Mouse (Mus musculus) stomach, postnatal 0 days (tissue): ENCODE measurements around the gene Rbm34. TPM values are rescaled to one million over a fixed set of nuclear protein-coding genes. Genes with fewer than 3 reads are reported as not detected.

Experiments used
- ATAC-seq: fragments of 200-750 bp; cut with Nextera tagmentation; 2 replicates; pipeline ENCODE4 v1.8.0; 2017; ENCODE audit not compliant: low FRiP score, low TSS enrichment
- DNase-seq: peaks from one replicate; pipeline ENCODE4 v3.0.0-alpha.2; 2016; ENCODE audit warnings: low spot score
- H3K27ac ChIP-seq: fragments of 300-500 bp; sonication (generic); replicated peaks from 2 replicates; pipeline ENCODE4 v1.5.1; 2014; ENCODE audit warnings: mild to moderate bottlenecking, control low read depth
- H3K27me3 ChIP-seq: fragments of 300-500 bp; sonication (generic); 2 replicates; pipeline ENCODE4 v1.6.1; 2014; ENCODE audit warnings: low read length; ENCODE audit not compliant: control insufficient read depth, insufficient read depth
- H3K36me3 ChIP-seq: fragments of 300-500 bp; sonication (generic); 2 replicates; pipeline ENCODE4 v1.6.1; 2014; ENCODE audit warnings: low read length, mixed read lengths; ENCODE audit not compliant: control insufficient read depth, insufficient read depth
- H3K4me1 ChIP-seq: fragments of 300-500 bp; sonication (generic); replicated peaks from 2 replicates; pipeline ENCODE4 v1.6.1; 2014; ENCODE audit warnings: antibody characterized with exemption; ENCODE audit not compliant: control insufficient read depth, insufficient read depth
- H3K4me2 ChIP-seq: fragments of 300-500 bp; sonication (generic); replicated peaks from 2 replicates; pipeline ENCODE4 v1.6.1; 2014; ENCODE audit warnings: low read depth, mild to moderate bottlenecking, control low read depth, moderate library complexity
- H3K4me3 ChIP-seq: fragments of 300-500 bp; sonication (generic); 2 replicates; pipeline ENCODE4 v1.5.1; 2014; ENCODE audit warnings: low read depth, low read length, control low read depth
- H3K9ac ChIP-seq: fragments of 300-500 bp; sonication (generic); 2 replicates; pipeline ENCODE4 v1.6.1; 2014; ENCODE audit warnings: mild to moderate bottlenecking, low read length, control low read depth, mixed read lengths
- H3K9me3 ChIP-seq: fragments of 300-500 bp; sonication (generic); 2 replicates; pipeline ENCODE4 v1.6.1; 2016; ENCODE audit warnings: low read length; ENCODE audit not compliant: control insufficient read depth
- CTCF ChIP-seq: IDR thresholded peaks from 2 replicates; pipeline ENCODE4 v1.5.1; 2016; ENCODE audit warnings: antibody characterized with exemption, low read depth, mild to moderate bottlenecking, moderate library complexity
- EP300 ChIP-seq: optimal IDR thresholded peaks from 2 replicates; pipeline ENCODE3; 2016; ENCODE audit warnings: antibody characterized with exemption
- WGBS: fragments of 180-500 bp; shearing (Covaris S2); extraction: QIAGEN DNeasy Blood & Tissue Kit; methylation state at CpG from one replicate; pipeline ENCODE4 v1.1.7; 2014; 5-methylcytosine and 5-hydroxymethylcytosine counted together
- polyA plus RNA-seq: library from polyadenylated mRNA; unstranded; fragments of >200 nt; fragmentation: Nextera tagmentation; extraction: Ambion mirVana; gene quantifications from 2 replicates; pipeline ENCODE4 v1.2.1, GENCODE M21; 2015

Gene Rbm34
- polyA plus RNA-seq, 1 experiment from 2014 or later = 18.4 TPM

GRCm38 (mm10) chr8:126969546-126969945 is 1.3 kb downstream of the Rbm34 start:
- TF ChIP-seq CTCF (no peak), EP300 (no peak)
- Histone ChIP-seq H3K9me3 (no peaks in the 10 kb centered on the region), H3K27ac (no peak overlapping the region), H3K4me1 (no peaks in the 10 kb centered on the region), H3K4me2 (no peak overlapping the region), H3K4me3 (no peak overlapping the region), H3K27me3 (no peaks in the 10 kb centered on the region), H3K36me3 (peaks cover 2% of the 10 kb centered on the region; the same call in 1 of the 2 replicates), H3K9ac (no peak overlapping the region)
- no peak for DNase-seq
- no peak for ATAC-seq
- WGBS = 88% methylated on average over 1 of the region's 1 CpGs

DNA sequence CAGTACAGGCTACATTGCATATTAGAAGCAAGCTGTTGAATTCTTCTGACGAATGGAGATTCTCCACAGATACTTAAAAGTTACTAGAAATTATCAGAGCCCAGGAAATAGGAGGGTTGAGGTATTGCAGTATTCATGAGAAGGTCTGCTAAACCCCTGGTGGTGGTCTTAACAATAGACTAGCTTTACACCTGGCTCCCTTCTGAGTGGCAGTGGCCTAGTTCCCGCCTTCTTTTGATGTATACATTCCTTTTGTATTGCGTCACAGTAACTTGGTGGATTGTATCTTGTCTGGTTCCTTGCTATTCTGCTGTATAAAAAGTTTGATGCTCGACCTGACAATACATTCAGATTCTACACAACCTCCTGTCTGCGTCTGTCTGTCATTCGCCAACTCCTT is 2.8 kb downstream of the Rbm34 start:
- Histone ChIP-seq H3K4me3 (no peak overlapping the region), H3K9me3 (no peaks in the 10 kb centered on the region), H3K9ac (no peak overlapping the region), H3K36me3 (peaks cover 6% of the 10 kb centered on the region; the same call in 1 of the 2 replicates), H3K27me3 (no peaks in the 10 kb centered on the region), H3K4me1 (no peaks in the 10 kb centered on the region), H3K4me2 (no peak overlapping the region), H3K27ac (no peak overlapping the region)
- ATAC-seq (no peak), DNase-seq (no peak)
- 88% methylated on average over 6 of the region's 6 CpGs for WGBS
- TF ChIP-seq CTCF (no peak), EP300 (no peak)

- no peak overlapping the region for H3K4me3 ChIP-seq
- no peak for TF ChIP-seq CTCF
- TF ChIP-seq EP300 = no peak
- H3K9ac ChIP-seq = no peak overlapping the region
- H3K36me3 ChIP-seq = peaks cover 10% of the 10 kb centered on the region; the same call in 1 of the 2 replicates
- H3K27me3 ChIP-seq = no peaks in the 10 kb centered on the region
- no peaks in the 10 kb centered on the region for H3K9me3 ChIP-seq
- H3K4me1 ChIP-seq = no peaks in the 10 kb centered on the region
- 76% methylated on average over 6 of the region's 6 CpGs for WGBS
- no peak overlapping the region for H3K4me2 ChIP-seq
- DNase-seq (no peak), ATAC-seq (no peak)
- H3K27ac ChIP-seq = no peak overlapping the region
Observed at GRCm38 (mm10) chr8:126965246-126965645, 5.6 kb downstream of the Rbm34 start.

DNA sequence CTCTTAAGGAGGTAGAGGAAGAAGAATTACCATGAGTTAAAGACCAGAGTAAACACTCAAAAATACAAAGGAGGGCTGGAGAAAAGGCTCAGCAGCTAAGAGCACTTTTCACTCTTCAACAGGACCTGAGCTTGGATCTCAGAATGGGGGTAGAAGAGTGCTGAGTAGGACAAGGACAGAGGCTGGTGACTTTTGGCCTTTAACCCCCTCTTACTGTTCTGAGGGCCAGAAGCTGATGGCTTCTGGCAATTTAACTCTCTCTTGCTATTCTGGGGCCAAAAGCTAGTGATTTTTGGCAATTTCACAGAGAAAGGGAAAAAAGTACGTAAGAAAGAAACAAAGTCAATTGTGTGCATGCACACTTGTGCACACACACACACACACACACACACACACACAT is 8.0 kb downstream of the Rbm34 start:
- Histone ChIP-seq H3K9ac (no peak overlapping the region), H3K4me1 (no peaks in the 10 kb centered on the region), H3K9me3 (no peaks in the 10 kb centered on the region), H3K36me3 (peaks cover 18% of the 10 kb centered on the region), H3K4me2 (no peak overlapping the region), H3K4me3 (no peak overlapping the region), H3K27me3 (no peaks in the 10 kb centered on the region), H3K27ac (no peak overlapping the region)
- DNase-seq (no peak), ATAC-seq (no peak)
- TF ChIP-seq EP300 (no peak), CTCF (no peak)
- WGBS = 100% methylated on average over 1 of the region's 1 CpGs

DNA sequence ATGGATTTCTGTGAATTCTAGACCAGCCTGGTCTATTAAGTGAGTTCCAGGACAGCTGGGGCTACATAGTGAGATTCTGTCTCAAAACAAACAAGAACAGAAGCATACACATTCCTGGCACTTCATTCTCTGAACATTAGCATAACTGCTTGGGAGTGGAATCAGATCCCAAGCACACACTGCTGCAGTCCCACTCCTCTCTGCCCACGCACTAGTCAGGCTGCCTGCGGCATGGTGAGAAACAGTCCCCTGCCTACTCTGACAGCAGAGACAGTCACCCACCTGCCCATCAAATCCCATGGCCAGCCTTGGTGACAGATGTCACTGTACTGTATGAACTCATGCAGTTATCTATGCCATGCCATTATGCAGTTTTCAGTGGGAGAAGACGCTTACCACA is 9.4 kb downstream of the Rbm34 start:
- Histone ChIP-seq H3K4me3 (no peak overlapping the region), H3K9ac (no peak overlapping the region), H3K27ac (no peak overlapping the region), H3K4me2 (no peak overlapping the region), H3K9me3 (no peaks in the 10 kb centered on the region), H3K36me3 (peaks cover 21% of the 10 kb centered on the region), H3K27me3 (no peaks in the 10 kb centered on the region), H3K4me1 (no peaks in the 10 kb centered on the region)
- DNase-seq = no peak
- TF ChIP-seq CTCF (no peak), EP300 (no peak)
- ATAC-seq = no peak
- 93% methylated on average over 3 of the region's 3 CpGs for WGBS

GRCm38 (mm10) chr8:126951900-126952636 is 18.8 kb downstream of the Rbm34 start:
- WGBS = 91% methylated on average over 11 of the region's 11 CpGs
- no peak overlapping the region for H3K4me2 ChIP-seq
- H3K4me1 ChIP-seq = no peaks in the 10 kb centered on the region
- no peaks in the 10 kb centered on the region for H3K9me3 ChIP-seq
- no peak for ATAC-seq
- TF ChIP-seq EP300 (no peak), CTCF (no peak)
- no peak for DNase-seq
- no peaks in the 10 kb centered on the region for H3K27me3 ChIP-seq
- no peak overlapping the region for H3K4me3 ChIP-seq
- peaks cover 19% of the 10 kb centered on the region; the same call in 1 of the 2 replicates for H3K36me3 ChIP-seq
- no peak overlapping the region for H3K27ac ChIP-seq
- H3K9ac ChIP-seq = no peak overlapping the region
